Mouse (Mus musculus) megakaryocyte, embryonic 14.5 days (primary cell): ENCODE data around the gene Cbfa2t3.

Source experiments
- FLI1 ChIP-seq: IDR thresholded peaks from 2 replicates; pipeline ENCODE4 v1.6.1; 2012; ENCODE audit warnings: low read length, inconsistent platforms, mixed read lengths
- GATA1 ChIP-seq: IDR thresholded peaks from 3 replicates; pipeline ENCODE4 v1.6.1; 2012; ENCODE audit warnings: mixed read lengths, low read length, inconsistent platforms, borderline replicate concordance

- TF ChIP-seq FLI1, result no peak
- TF ChIP-seq GATA1, result no peak
Measured at GRCm38 (mm10) chr8:122704612-122705011, 5.7 kb upstream of the Cbfa2t3 start.
